Mouse (Mus musculus) cortical plate, adult 2 months (tissue): Measurements from ENCODE around the gene Kifc3. TPM values are rescaled to one million over a fixed set of nuclear protein-coding genes. Genes with fewer than 3 reads are reported as not detected.

ENCODE experiments used
- H3K27ac ChIP-seq: fragments of 200-500 bp; 2 replicates; pipeline ENCODE4 v1.5.1; 2012; ENCODE audit warnings: low read length, control low read depth, inconsistent platforms; ENCODE audit not compliant: insufficient read depth
- H3K4me1 ChIP-seq: fragments of 200-500 bp; 2 replicates; pipeline ENCODE4 v1.6.1; 2011; ENCODE audit warnings: low read length; ENCODE audit not compliant: control insufficient read depth, insufficient read depth
- H3K4me3 ChIP-seq: fragments of 200-500 bp; 2 replicates; pipeline ENCODE4 v1.5.1; 2011; ENCODE audit warnings: mild to moderate bottlenecking, low read length, control low read depth; ENCODE audit not compliant: insufficient read depth
- CTCF ChIP-seq: fragments of 200-500 bp; IDR thresholded peaks from 2 replicates; pipeline ENCODE4 v1.5.1; 2011; ENCODE audit warnings: mild to moderate bottlenecking, control low read depth, low read length; ENCODE audit not compliant: insufficient read depth; ENCODE audit errors: extremely low read depth
- POLR2A ChIP-seq: fragments of 200-500 bp; IDR thresholded peaks from 2 replicates; pipeline ENCODE4 v1.6.1; 2011; ENCODE audit warnings: mild to moderate bottlenecking, low read length, control low read depth; ENCODE audit not compliant: insufficient read depth; ENCODE audit errors: extremely low read depth
- polyA plus RNA-seq: library from polyadenylated mRNA; depleted of rRNA; stranded (reverse); fragments of >200 nt; gene quantifications from 2 replicates; pipeline ENCODE4 v1.2.3, GENCODE M21; 2012

Kifc3 gene
- polyA plus RNA-seq, 1 experiment = 55.2 TPM

DNA sequence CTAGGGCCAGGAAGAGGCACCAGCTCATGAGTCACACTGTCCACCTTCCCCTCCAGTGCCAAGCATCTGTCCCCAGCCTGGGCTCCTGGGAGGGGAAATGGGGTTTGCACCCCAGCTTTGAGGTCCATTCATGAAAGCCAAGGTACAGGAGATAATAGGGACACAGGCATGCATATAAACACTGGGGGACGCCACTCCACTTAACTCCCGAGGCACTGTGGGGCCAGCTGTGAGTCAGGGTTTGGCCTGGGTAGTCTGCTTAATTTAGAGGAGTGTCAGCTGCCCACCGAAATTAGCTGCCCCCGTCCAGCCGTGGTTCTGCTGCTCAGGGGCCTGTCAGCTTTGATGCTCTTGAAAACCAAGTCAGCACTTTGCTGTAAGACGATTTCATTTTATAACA lies 39.8 kb downstream of the Kifc3 start:
- no peak overlapping the region for H3K4me3 ChIP-seq
- H3K27ac ChIP-seq = no peak overlapping the region
- TF ChIP-seq CTCF = no peak
- TF ChIP-seq POLR2A = no peak
- H3K4me1 ChIP-seq = no peaks in the 10 kb centered on the region

DNA sequence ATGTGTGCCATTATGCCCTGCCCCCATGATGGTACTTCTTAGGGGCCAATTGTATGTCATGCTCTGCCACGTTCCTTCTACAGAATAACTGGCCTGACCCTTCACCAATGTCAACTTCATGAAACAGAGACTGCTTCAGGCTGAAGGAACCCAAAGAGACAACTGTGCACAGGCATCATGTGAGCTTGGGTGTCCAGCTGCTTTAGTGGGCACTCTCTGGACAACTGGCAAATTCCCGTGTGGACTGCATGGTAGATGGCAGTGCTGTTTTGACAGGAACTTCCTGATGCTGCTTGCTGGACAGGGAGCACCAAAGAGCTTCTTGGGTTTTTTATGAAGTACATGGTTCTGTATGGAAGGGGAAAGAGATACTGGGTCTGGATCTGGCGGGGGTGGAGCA lies 43.3 kb downstream of the Kifc3 start:
- H3K4me3 ChIP-seq = no peak overlapping the region
- H3K4me1 ChIP-seq = no peaks in the 10 kb centered on the region
- no peak overlapping the region for H3K27ac ChIP-seq
- TF ChIP-seq CTCF (no peak), POLR2A (no peak)

DNA sequence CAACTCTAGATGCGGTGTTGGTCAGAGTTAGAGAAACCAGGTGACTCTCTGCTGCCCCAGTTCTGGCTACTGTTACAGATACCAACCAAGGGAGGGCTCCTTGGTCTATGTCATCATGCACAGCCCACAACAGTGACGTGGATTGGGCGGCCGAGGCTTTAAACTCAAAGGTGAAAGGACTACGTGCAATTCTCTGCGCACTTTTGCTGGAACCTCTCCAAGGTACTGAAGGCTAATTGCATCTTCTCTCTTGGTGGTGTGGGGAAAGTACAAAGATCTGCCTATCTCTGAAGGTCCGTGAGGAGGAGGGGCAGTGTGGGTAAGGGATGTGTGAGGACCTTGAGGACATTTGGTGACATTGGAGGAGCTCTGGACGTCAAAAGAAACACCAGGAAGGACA lies 44.0 kb downstream of the Kifc3 start:
- no peak overlapping the region for H3K27ac ChIP-seq
- TF ChIP-seq POLR2A = no peak
- no peak for TF ChIP-seq CTCF
- no peaks in the 10 kb centered on the region for H3K4me1 ChIP-seq
- no peak overlapping the region for H3K4me3 ChIP-seq

- Histone ChIP-seq H3K4me1 (no peaks in the 10 kb centered on the region), H3K4me3 (no peak overlapping the region), H3K27ac (no peak overlapping the region)
- no peak for TF ChIP-seq POLR2A
- no peak for TF ChIP-seq CTCF
Measured at GRCm38 (mm10) chr8:95157145-95157544, 45.5 kb downstream of the Kifc3 start.

GRCm38 (mm10) chr8:95156108-95156507 lies 46.5 kb downstream of the Kifc3 start:
- no peak for TF ChIP-seq POLR2A
- Histone ChIP-seq H3K4me1 (no peaks in the 10 kb centered on the region), H3K27ac (no peak overlapping the region), H3K4me3 (no peak overlapping the region)

DNA sequence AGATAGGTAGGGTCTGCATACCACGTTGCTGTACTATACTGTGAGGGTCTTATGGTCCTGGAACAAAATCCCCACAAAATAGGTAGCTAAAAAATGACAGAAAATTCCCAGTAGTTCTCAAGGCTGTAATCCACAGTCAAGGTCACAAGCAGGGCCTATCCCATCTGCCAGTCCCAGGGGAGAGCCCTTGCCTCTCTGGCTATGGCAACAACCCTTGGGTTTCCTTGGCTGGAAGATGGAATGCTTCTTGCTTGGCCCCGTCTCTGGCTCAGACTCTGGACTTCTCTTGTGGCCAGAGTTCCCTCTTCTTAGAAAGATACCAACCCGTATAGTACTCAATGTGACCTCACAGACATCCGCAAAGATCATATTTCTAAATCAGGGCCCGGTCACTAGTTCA lies 47.3 kb downstream of the Kifc3 start:
- TF ChIP-seq CTCF (no peak), POLR2A (no peak)
- H3K4me3 ChIP-seq = no peak overlapping the region
- H3K27ac ChIP-seq = no peak overlapping the region
- no peaks in the 10 kb centered on the region for H3K4me1 ChIP-seq

GRCm38 (mm10) chr8:95154654-95155053 lies 48.0 kb downstream of the Kifc3 start:
- Histone ChIP-seq H3K27ac (no peak overlapping the region), H3K4me1 (no peaks in the 10 kb centered on the region), H3K4me3 (no peak overlapping the region)
- TF ChIP-seq POLR2A (no peak), CTCF (no peak)

DNA sequence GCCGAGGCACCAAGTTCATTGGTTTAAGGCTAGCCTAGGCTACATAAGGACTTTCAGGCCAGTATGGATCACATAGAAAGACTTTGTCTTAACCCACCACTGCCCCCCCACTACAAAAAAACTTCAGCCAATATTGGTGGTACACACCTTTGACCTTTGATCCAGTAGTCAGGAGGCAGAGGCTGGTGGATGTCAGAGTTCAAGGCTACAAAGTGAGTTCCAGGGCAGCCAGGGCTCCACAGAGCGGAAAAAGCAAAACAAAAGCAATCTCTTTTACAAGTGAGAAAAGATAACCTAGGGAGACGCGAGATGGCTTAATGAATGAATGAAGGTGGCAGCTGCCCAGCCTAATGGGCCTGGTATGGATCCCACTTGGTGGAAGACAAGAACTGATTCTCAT lies 48.6 kb downstream of the Kifc3 start:
- TF ChIP-seq CTCF (no peak), POLR2A (no peak)
- Histone ChIP-seq H3K27ac (no peak overlapping the region), H3K4me3 (no peak overlapping the region), H3K4me1 (no peaks in the 10 kb centered on the region)

DNA sequence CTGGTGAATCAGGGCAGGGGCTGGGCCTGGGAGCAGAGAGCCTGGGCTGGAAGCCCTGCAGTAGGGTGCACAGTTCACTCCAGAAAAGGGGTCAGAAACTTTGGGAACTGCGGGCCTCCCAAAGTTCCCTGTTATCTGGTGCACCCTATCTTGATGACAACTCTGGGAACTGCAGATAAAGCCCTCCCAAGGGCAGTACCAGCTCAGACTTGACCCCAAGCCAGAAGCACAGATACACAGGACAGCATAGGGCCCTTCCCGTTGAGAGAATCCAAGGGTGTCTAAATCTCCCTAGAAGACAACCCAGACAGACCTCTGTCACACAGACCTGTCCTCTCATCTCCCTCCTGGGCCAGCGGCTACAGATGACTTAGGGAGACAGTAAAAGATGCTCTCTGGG lies 52.0 kb downstream of the Kifc3 start:
- H3K4me1 ChIP-seq = no peaks in the 10 kb centered on the region
- no peak overlapping the region for H3K4me3 ChIP-seq
- TF ChIP-seq POLR2A = no peak
- no peak overlapping the region for H3K27ac ChIP-seq

DNA sequence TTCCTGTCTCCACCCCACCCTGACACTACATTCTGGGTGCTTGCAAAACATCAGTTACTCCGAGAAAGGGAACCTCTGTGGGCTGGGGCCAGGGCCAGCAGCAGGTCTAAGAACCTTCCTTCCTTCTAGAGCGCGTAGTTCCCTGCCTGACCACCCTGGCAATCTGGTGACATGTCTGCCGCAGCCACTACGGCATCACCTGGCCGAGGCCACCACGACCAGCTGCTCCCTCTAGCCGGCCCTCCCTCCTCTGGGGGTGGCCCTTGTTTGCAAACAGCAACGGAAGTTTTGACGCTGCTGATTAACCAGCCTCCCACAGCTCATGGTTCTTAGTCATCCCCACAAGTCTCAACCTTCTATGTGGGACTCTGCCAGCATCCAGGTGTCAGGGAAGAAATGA lies 53.2 kb downstream of the Kifc3 start:
- H3K4me1 ChIP-seq = no peaks in the 10 kb centered on the region
- no peak for TF ChIP-seq POLR2A
- no peak for TF ChIP-seq CTCF
- H3K4me3 ChIP-seq = no peak overlapping the region
- no peak overlapping the region for H3K27ac ChIP-seq

DNA sequence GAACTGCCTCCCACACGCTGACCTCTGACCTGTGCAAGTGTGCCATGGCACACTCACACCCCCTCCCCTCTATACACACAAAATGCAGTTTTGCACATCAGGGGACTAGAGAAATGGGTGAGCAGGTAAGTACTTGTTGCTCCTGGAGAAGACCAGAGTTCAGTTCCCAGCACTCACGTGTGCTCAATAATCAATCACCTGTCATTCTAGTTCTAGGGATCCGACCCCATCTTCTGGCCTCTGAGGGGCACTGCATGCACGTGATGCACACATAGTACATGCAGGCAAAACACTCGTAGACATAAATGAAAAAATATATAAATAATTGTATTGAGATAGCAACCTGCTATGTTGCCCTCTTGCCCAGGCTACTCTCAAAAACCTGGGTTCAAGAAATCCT lies 55.8 kb downstream of the Kifc3 start:
- TF ChIP-seq POLR2A (no peak), CTCF (no peak)

More for the DNA sequence above, 55.8 kb downstream of the Kifc3 start:
- H3K27ac ChIP-seq = no peak overlapping the region
- peaks cover 2% of the 10 kb centered on the region; the same call in 1 of the 2 replicates for H3K4me1 ChIP-seq
- H3K4me3 ChIP-seq = no peak overlapping the region
